Mouse (Mus musculus) limb, embryonic 11.5 days (tissue): ENCODE measurements around the gene Lpgat1. TPM values are rescaled to one million over a fixed set of nuclear protein-coding genes. Genes with fewer than 3 reads are reported as not detected.

Experiments
- ATAC-seq: fragments of 200-750 bp; cut with Nextera tagmentation; 2 replicates; pipeline ENCODE4 v1.8.0; 2017; ENCODE audit warnings: low read depth; ENCODE audit not compliant: insufficient number of reproducible peaks, low FRiP score, low TSS enrichment
- DNase-seq: peaks from one replicate; pipeline ENCODE4 v3.0.0-alpha.2; 2015; ENCODE audit warnings: low spot score
- H3K27ac ChIP-seq: fragments of 300-500 bp; sonication (generic); replicated peaks from 2 replicates; pipeline ENCODE4 v1.5.1; 2014; ENCODE audit warnings: low read depth, mild to moderate bottlenecking, low read length
- H3K27me3 ChIP-seq: fragments of 300-500 bp; sonication (generic); 2 replicates; pipeline ENCODE4 v1.6.1; 2014; ENCODE audit warnings: mild to moderate bottlenecking, low read length, mixed read lengths; ENCODE audit not compliant: control insufficient read depth, insufficient read depth
- H3K36me3 ChIP-seq: fragments of 300-500 bp; sonication (generic); 2 replicates; pipeline ENCODE4 v1.6.1; 2014; ENCODE audit warnings: mild to moderate bottlenecking, low read length, moderate library complexity, mixed read lengths; ENCODE audit not compliant: control insufficient read depth, insufficient read depth
- H3K4me1 ChIP-seq: fragments of 300-500 bp; sonication (generic); 2 replicates; pipeline ENCODE4 v1.6.1; 2014; ENCODE audit warnings: low read length, mixed read lengths; ENCODE audit not compliant: control insufficient read depth, insufficient read depth
- H3K4me2 ChIP-seq: fragments of 300-500 bp; sonication (generic); 2 replicates; pipeline ENCODE4 v1.6.1; 2014; ENCODE audit warnings: low read depth, mild to moderate bottlenecking, moderate library complexity; ENCODE audit not compliant: severe bottlenecking
- H3K4me3 ChIP-seq: fragments of 300-500 bp; sonication (generic); 2 replicates; pipeline ENCODE4 v1.5.1; 2014; ENCODE audit warnings: low read depth, low read length
- H3K9ac ChIP-seq: fragments of 300-500 bp; sonication (generic); 2 replicates; pipeline ENCODE4 v1.6.1; 2014; ENCODE audit warnings: mild to moderate bottlenecking, low read length
- H3K9me3 ChIP-seq: fragments of 300-500 bp; sonication (generic); 2 replicates; pipeline ENCODE4 v1.6.1; 2016; ENCODE audit warnings: low read length; ENCODE audit not compliant: control insufficient read depth
- WGBS: fragments of 180-500 bp; shearing (Covaris S2); extraction: QIAGEN DNeasy Blood & Tissue Kit; methylation state at CpG from one replicate; pipeline ENCODE4 v1.1.7; 2014; 5-methylcytosine and 5-hydroxymethylcytosine counted together
- polyA plus RNA-seq: library from polyadenylated mRNA; unstranded; fragments of >200 nt; fragmentation: Nextera tagmentation; extraction: Ambion mirVana; gene quantifications from 2 replicates; pipeline ENCODE4 v1.2.1, GENCODE M21; 2014

Gene Lpgat1
- polyA plus RNA-seq, 1 experiment from 2014 or later: 44.1 TPM

GRCm38 (mm10) chr1:191740587-191741361, 23.1 kb downstream of the Lpgat1 start:
- 88% methylated on average over 6 of the region's 6 CpGs for WGBS
- H3K4me1 ChIP-seq: no peaks in the 10 kb centered on the region

GRCm38 (mm10) chr1:191741635-191742034, 24.0 kb downstream of the Lpgat1 start:
- no peak overlapping the region for H3K9ac ChIP-seq
- H3K27me3 ChIP-seq: no peaks in the 10 kb centered on the region
- H3K9me3 ChIP-seq: no peaks in the 10 kb centered on the region
- H3K36me3 ChIP-seq: 0 out of 2 replicates have a peak, but pooled peaks cover 2% of the 10 kb centered on the region
- DNase-seq: no peak
- no peaks in the 10 kb centered on the region for H3K4me1 ChIP-seq
- no peak overlapping the region for H3K27ac ChIP-seq
- ATAC-seq: no peak
- 92% methylated on average over 4 of the region's 4 CpGs for WGBS
- no peak overlapping the region for H3K4me2 ChIP-seq
- H3K4me3 ChIP-seq: no peak overlapping the region

More at GRCm38 (mm10) chr1:191740587-191741361, 23.1 kb downstream of the Lpgat1 start:
- Histone ChIP-seq H3K27ac (no peak overlapping the region), H3K4me2 (no peak overlapping the region), H3K36me3 (0 out of 2 replicates have a peak, but pooled peaks cover 2% of the 10 kb centered on the region), H3K9ac (no peak overlapping the region), H3K27me3 (no peaks in the 10 kb centered on the region), H3K9me3 (no peaks in the 10 kb centered on the region), H3K4me3 (no peak overlapping the region)
- ATAC-seq: no peak
- DNase-seq: no peak

- 33% methylated on average over 1 of the region's 1 CpGs for WGBS
- H3K4me2 ChIP-seq: no peak overlapping the region
- ATAC-seq: no peak
Observed at GRCm38 (mm10) chr1:191748431-191748830, 30.8 kb downstream of the Lpgat1 start.

GRCm38 (mm10) chr1:191756520-191757199, 39.0 kb downstream of the Lpgat1 start:
- DNase-seq (no peak), ATAC-seq (no peak)
- H3K4me3 ChIP-seq: no peak overlapping the region
- 94% methylated on average over 3 of the region's 3 CpGs for WGBS
- H3K4me2 ChIP-seq: no peak overlapping the region
- H3K4me1 ChIP-seq: no peaks in the 10 kb centered on the region
- H3K9ac ChIP-seq: no peak overlapping the region
- peaks cover 5% of the 10 kb centered on the region; the same call in 1 of the 2 replicates for H3K36me3 ChIP-seq
- H3K27me3 ChIP-seq: no peaks in the 10 kb centered on the region
- no peaks in the 10 kb centered on the region for H3K9me3 ChIP-seq
- H3K27ac ChIP-seq: no peak overlapping the region

More at GRCm38 (mm10) chr1:191748431-191748830, 30.8 kb downstream of the Lpgat1 start:
- Histone ChIP-seq H3K27ac (no peak overlapping the region), H3K9me3 (no peaks in the 10 kb centered on the region), H3K4me1 (no peaks in the 10 kb centered on the region), H3K27me3 (no peaks in the 10 kb centered on the region), H3K4me3 (no peak overlapping the region), H3K9ac (no peak overlapping the region), H3K36me3 (no peaks in the 10 kb centered on the region)
- no peak for DNase-seq

GRCm38 (mm10) chr1:191774106-191774505, 56.5 kb downstream of the Lpgat1 start:
- no peaks in the 10 kb centered on the region for H3K9me3 ChIP-seq
- no peak overlapping the region for H3K9ac ChIP-seq
- H3K36me3 ChIP-seq: peaks cover 6% of the 10 kb centered on the region
- no peak overlapping the region for H3K4me2 ChIP-seq
- ATAC-seq (no peak), DNase-seq (no peak)
- 0 out of 2 replicates have a peak overlapping the region, but pooled peaks have one; percentile 12 for H3K27ac ChIP-seq
- H3K4me1 ChIP-seq: no peaks in the 10 kb centered on the region
- no peak overlapping the region for H3K4me3 ChIP-seq
- no peaks in the 10 kb centered on the region for H3K27me3 ChIP-seq
- 88% methylated on average over 5 of the region's 5 CpGs for WGBS

- Histone ChIP-seq H3K27ac (no peak overlapping the region), H3K9ac (no peak overlapping the region), H3K9me3 (no peaks in the 10 kb centered on the region), H3K4me2 (no peak overlapping the region), H3K36me3 (peaks cover 9% of the 10 kb centered on the region), H3K4me1 (no peaks in the 10 kb centered on the region), H3K4me3 (no peak overlapping the region), H3K27me3 (no peaks in the 10 kb centered on the region)
- ATAC-seq (no peak), DNase-seq (no peak)
- WGBS: 91% methylated on average over 8 of the region's 8 CpGs
Observed at GRCm38 (mm10) chr1:191775116-191775515, 57.5 kb downstream of the Lpgat1 start.

- no peak for DNase-seq
- no peak for ATAC-seq
- WGBS: 59% methylated on average over 8 of the region's 8 CpGs
- Histone ChIP-seq H3K4me3 (no peak overlapping the region), H3K4me1 (no peaks in the 10 kb centered on the region), H3K36me3 (peaks cover 9% of the 10 kb centered on the region), H3K27me3 (no peaks in the 10 kb centered on the region), H3K9ac (no peak overlapping the region), H3K9me3 (no peaks in the 10 kb centered on the region), H3K4me2 (no peak overlapping the region), H3K27ac (no peak overlapping the region)
Observed at GRCm38 (mm10) chr1:191777521-191777920, 59.9 kb downstream of the Lpgat1 start.

GRCm38 (mm10) chr1:191780470-191780869, 62.8 kb downstream of the Lpgat1 start:
- DNase-seq (no peak), ATAC-seq (no peak)
- Histone ChIP-seq H3K36me3 (peaks cover 4% of the 10 kb centered on the region; the same call in 1 of the 2 replicates), H3K27ac (no peak overlapping the region), H3K9me3 (no peaks in the 10 kb centered on the region), H3K27me3 (no peaks in the 10 kb centered on the region), H3K4me3 (no peak overlapping the region), H3K4me2 (no peak overlapping the region), H3K9ac (no peak overlapping the region), H3K4me1 (no peaks in the 10 kb centered on the region)
- WGBS: 100% methylated on average over 1 of the region's 1 CpGs
